7 mouse cellular contexts compared by ENCODE assay signal in the genomic region with DNA sequence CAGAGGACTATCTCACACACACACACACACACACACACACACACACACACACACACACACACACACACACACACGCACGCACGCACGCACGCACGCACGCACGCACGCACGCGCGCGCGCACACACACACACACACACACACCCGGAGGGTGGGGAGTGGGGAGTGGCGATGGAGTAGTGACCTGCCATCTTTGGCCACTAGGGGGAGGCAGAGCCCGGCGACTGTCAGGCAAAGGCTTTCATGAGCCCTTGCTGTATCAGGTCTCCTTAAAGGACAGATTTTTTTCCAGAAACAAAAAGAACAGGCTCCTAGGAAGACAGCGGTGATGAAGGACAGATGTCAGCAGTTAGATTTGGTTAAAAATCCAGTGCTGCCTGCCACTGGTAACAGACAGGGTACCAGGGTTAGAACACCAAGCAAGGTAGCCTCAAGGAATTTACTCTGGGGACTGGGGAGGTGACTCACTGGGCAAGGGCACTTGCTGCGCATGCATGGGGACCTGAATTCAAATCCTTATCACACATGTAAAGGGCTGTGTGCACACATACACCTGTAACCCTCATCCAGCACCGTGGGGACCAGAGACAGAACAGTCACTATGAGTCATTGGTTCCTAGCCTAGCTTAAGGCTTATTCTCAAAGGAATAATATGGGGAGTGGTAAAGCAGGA. TPM values are rescaled to one million over a fixed set of nuclear protein-coding genes. Genes with fewer than 3 reads are reported as not detected.
DNase-seq lines count a peak whose midpoint lies in the region; ATAC-seq and TF ChIP-seq lines count a peak whose summit lies in the region.

No protein-coding gene starts in this region.

- H3K27me3 ChIP-seq in midbrain, embryonic 12.5 days = 0 out of 2 replicates have a peak, but pooled peaks cover 5% of the 10 kb centered on the region
- no peaks in the 10 kb centered on the region for H3K27me3 ChIP-seq in small intestine, adult 2 months (ENCODE audit: control insufficient read depth, insufficient read depth, low read length)

- no peaks in the 10 kb centered on the region for H3K4me1 ChIP-seq in midbrain, embryonic 12.5 days
- H3K4me1 ChIP-seq in small intestine, adult 2 months (ENCODE audit: control insufficient read depth, insufficient read depth, insufficient read length, low read length) = no peaks in the 10 kb centered on the region

- no peak overlapping the region for H3K27ac ChIP-seq in gastrocnemius, adult 2 months
- H3K27ac ChIP-seq in midbrain, embryonic 12.5 days (replicated peaks) = no peak overlapping the region
- no peak overlapping the region for H3K27ac ChIP-seq in small intestine, adult 2 months (ENCODE audit: insufficient read depth, low read depth, low read length)

- 29% methylated on average over 16 of the region's 21 CpGs for WGBS in midbrain, embryonic 12.5 days
- 35% methylated on average over 21 of the region's 21 CpGs for WGBS in small intestine, adult 2 months

- intact Hi-C loops in gastrocnemius, adult 2 months (cut with DNase I) = loop anchor here (2.0 kb wide), 1 partner anchor 161 kb away; no protein-coding TSS in a partner anchor
- intact Hi-C loops in left cerebral cortex, postnatal 4 days (cut with DNase I) = no loop called here

- no peak overlapping the region for H3K9ac ChIP-seq in midbrain, embryonic 12.5 days (replicated peaks)

- peak; percentile 80 to 93 for DNase-seq in adrenal gland, adult (ENCODE audit: inconsistent age in 2 of 2, low spot score in 1 of 2)
- peak; percentile 91 to 93 for DNase-seq in cerebellum, postnatal 4 days (ENCODE audit: low spot score in 2 of 2)
- DNase-seq in gastrocnemius, adult 2 months = peak; percentile 85
- peak; percentile 15 for DNase-seq in kidney, adult 11 months
- peak; percentile 91 for DNase-seq in left cerebral cortex, postnatal 4 days

- ATAC-seq in midbrain, embryonic 12.5 days (ENCODE audit: low FRiP score, low read depth) = 0 out of 2 replicates have a peak, but pooled peaks have one; percentile 65

- no peaks in the 10 kb centered on the region for H3K9me3 ChIP-seq in midbrain, embryonic 12.5 days

- no peak overlapping the region; the same call in 1 of the 2 replicates for H3K4me3 ChIP-seq in gastrocnemius, adult 2 months
- no peak overlapping the region for H3K4me3 ChIP-seq in midbrain, embryonic 12.5 days
- no peak overlapping the region for H3K4me3 ChIP-seq in small intestine, adult 2 months (ENCODE audit: low read depth, low read length)

- no peaks in the 10 kb centered on the region for H3K36me3 ChIP-seq in midbrain, embryonic 12.5 days
- H3K36me3 ChIP-seq in small intestine, adult 2 months (ENCODE audit: control insufficient read depth, insufficient read depth, low read length) = no peaks in the 10 kb centered on the region

- H3K4me2 ChIP-seq in midbrain, embryonic 12.5 days (replicated peaks) = peak overlapping the region; percentile 28

- no peak for TF ChIP-seq POLR2A in small intestine, adult 2 months (IDR thresholded peaks at IDR 0.05; ENCODE audit: low read depth, low read length)

- peak; percentile 84 for TF ChIP-seq CTCF in gastrocnemius, adult 2 months (IDR thresholded peaks at IDR 0.05)
- TF ChIP-seq CTCF in small intestine, adult 2 months (IDR thresholded peaks at IDR 0.05; ENCODE audit: extremely low read depth, insufficient read length, insufficient replicate concordance, low read depth, low read length) = peak; percentile 70; the same call in 1 of the 2 replicates

RNA-seq across cellular contexts. Expression of a gene that starts 6.6 kb away (rescaled TPM):
- total RNA-seq in gastrocnemius, adult 2 months (2021) = 1 to 10 TPM; 1.5 to 1.8 TPM
- total RNA-seq in left cerebral cortex, postnatal 4 days (2021) = 10 to 100 TPM; 24.0 to 27.9 TPM
- polyA plus RNA-seq in midbrain, embryonic 12.5 days (2016; fragmentation: Nextera tagmentation; extraction: Ambion mirVana) = 5.2 and 8.3 TPM in 2 replicates
- polyA plus RNA-seq in small intestine, adult 2 months (2012; rRNA removed) = 0.82 and 0.98 TPM in 2 replicates

RNA-seq across cellular contexts. Expression of a gene that starts 27.7 kb away (rescaled TPM):
- total RNA-seq in gastrocnemius, adult 2 months (2021) = under 1 TPM; 0.08 to 0.14 TPM
- 1 to 10 TPM; 1.5 to 1.9 TPM for total RNA-seq in left cerebral cortex, postnatal 4 days (2021)
- 0.29 TPM in 2 replicates for polyA plus RNA-seq in midbrain, embryonic 12.5 days (2016; fragmentation: Nextera tagmentation; extraction: Ambion mirVana)
- not detected in 2 replicates for polyA plus RNA-seq in small intestine, adult 2 months (2012; rRNA removed)

RNA-seq across cellular contexts. Expression of a gene that starts 51.1 kb away (rescaled TPM):
- total RNA-seq in gastrocnemius, adult 2 months (2021) = not detected
- 10 to 100 TPM; 76.5 to 90.3 TPM for total RNA-seq in left cerebral cortex, postnatal 4 days (2021)
- polyA plus RNA-seq in midbrain, embryonic 12.5 days (2016; fragmentation: Nextera tagmentation; extraction: Ambion mirVana) = 10.4 and 11.4 TPM in 2 replicates
- polyA plus RNA-seq in small intestine, adult 2 months (2012; rRNA removed) = 0.13 and 0.20 TPM in 2 replicates

Comparison
In these comparisons a context has a peak if more than half of its experiments do, and no peak if none do; other contexts are left out.
1. DNase-seq: peak in every context shown above with its lines; median percentile 92 in cerebellum, postnatal 4 days; 91 in left cerebral cortex, postnatal 4 days; 86 in adrenal gland, adult; 85 in gastrocnemius, adult 2 months; 15 in kidney, adult 11 months.
2. RNA of a gene that starts 6.6 kb away (total RNA-seq): 24.0 to 27.9 TPM in left cerebral cortex, postnatal 4 days; 1.5 to 1.8 TPM in gastrocnemius, adult 2 months; every median in the first group is over 4 times any median in the second.
3. RNA of a gene that starts 51.1 kb away (total RNA-seq): 76.5 to 90.3 TPM in left cerebral cortex, postnatal 4 days; not detected in gastrocnemius, adult 2 months; every median in the first group is over 10 times any median in the second.